Mouse (Mus musculus) stomach, embryonic 14.5 days (tissue): Measurements from ENCODE around the gene Scgb1c1. TPM values are rescaled to one million over a fixed set of nuclear protein-coding genes. Genes with fewer than 3 reads are reported as not detected.
A peak's percentile ranks its signal among the peaks of the same experiment; 100 is the strongest.

ENCODE experiments used
- ATAC-seq: fragments of 200-750 bp; cut with Nextera tagmentation; 2 replicates; pipeline ENCODE4 v1.8.0; 2017; ENCODE audit warnings: low read depth, moderate TSS enrichment; ENCODE audit not compliant: insufficient number of reproducible peaks, insufficient read depth, low FRiP score
- H3K27ac ChIP-seq: fragments of 300-500 bp; sonication (generic); 2 replicates; pipeline ENCODE4 v1.5.1; 2014; ENCODE audit warnings: mild to moderate bottlenecking, low read length, moderate library complexity, mixed read lengths
- H3K27me3 ChIP-seq: fragments of 300-500 bp; sonication (generic); 2 replicates; pipeline ENCODE4 v1.6.1; 2014; ENCODE audit warnings: low read length, control low read depth, mixed read lengths; ENCODE audit not compliant: control insufficient read depth, insufficient read depth
- H3K36me3 ChIP-seq: fragments of 300-500 bp; sonication (generic); 2 replicates; pipeline ENCODE4 v1.6.1; 2014; ENCODE audit warnings: mild to moderate bottlenecking, control low read depth, low read length, moderate library complexity, mixed read lengths; ENCODE audit not compliant: control insufficient read depth, insufficient read depth
- H3K4me1 ChIP-seq: fragments of 300-500 bp; sonication (generic); 2 replicates; pipeline ENCODE4 v1.6.1; 2014; ENCODE audit warnings: low read length, control low read depth, mixed read lengths; ENCODE audit not compliant: control insufficient read depth, insufficient read depth
- H3K4me2 ChIP-seq: fragments of 300-500 bp; sonication (generic); replicated peaks from 2 replicates; pipeline ENCODE4 v1.6.1; 2014; ENCODE audit warnings: low read depth, low read length, control low read depth
- H3K4me3 ChIP-seq: fragments of 300-500 bp; sonication (generic); 2 replicates; pipeline ENCODE4 v1.5.1; 2014; ENCODE audit warnings: low read depth, low read length, control low read depth
- H3K9ac ChIP-seq: fragments of 300-500 bp; sonication (generic); replicated peaks from 2 replicates; pipeline ENCODE4 v1.6.1; 2014; ENCODE audit warnings: low read depth, mild to moderate bottlenecking, control low read depth, low read length, moderate library complexity, mixed read lengths
- H3K9me3 ChIP-seq: fragments of 300-500 bp; sonication (generic); 2 replicates; pipeline ENCODE4 v1.6.1; 2016; ENCODE audit warnings: low read depth, low read length, control low read depth; ENCODE audit not compliant: control insufficient read depth
- WGBS: fragments of 180-500 bp; shearing (Covaris S2); extraction: QIAGEN DNeasy Blood & Tissue Kit; methylation state at CpG from one replicate; pipeline ENCODE4 v1.1.7; 2014; 5-methylcytosine and 5-hydroxymethylcytosine counted together
- polyA plus RNA-seq: library from polyadenylated mRNA; unstranded; fragments of >200 nt; fragmentation: Nextera tagmentation; extraction: Ambion mirVana; gene quantifications from 2 replicates; pipeline ENCODE4 v1.2.1, GENCODE M21; 2014

Scgb1c1 gene
- polyA plus RNA-seq, 1 experiment from 2014 or later = not detected

- Histone ChIP-seq H3K4me1 (no peaks in the 10 kb centered on the region), H3K27ac (no peak overlapping the region), H3K36me3 (no peaks in the 10 kb centered on the region), H3K4me2 (no peak overlapping the region), H3K4me3 (no peak overlapping the region), H3K9ac (no peak overlapping the region), H3K9me3 (no peaks in the 10 kb centered on the region), H3K27me3 (no peaks in the 10 kb centered on the region)
- WGBS = 66% methylated on average over 4 of the region's 4 CpGs
- ATAC-seq = no peak
These were observed 25.2 kb upstream of the Scgb1c1 start for GRCm38 (mm10) chr7:140820173-140820572.

- no peak for ATAC-seq
- H3K4me2 ChIP-seq = peak overlapping the region; percentile 74
- no peaks in the 10 kb centered on the region for H3K9me3 ChIP-seq
- H3K4me3 ChIP-seq = peak overlapping the region; percentile 37
- WGBS = 45% methylated on average over 5 of the region's 5 CpGs
- H3K4me1 ChIP-seq = no peaks in the 10 kb centered on the region
- H3K36me3 ChIP-seq = no peaks in the 10 kb centered on the region
- H3K9ac ChIP-seq = peak overlapping the region; percentile 30; the same call in 1 of the 2 replicates
- no peaks in the 10 kb centered on the region for H3K27me3 ChIP-seq
- no peak overlapping the region for H3K27ac ChIP-seq
These were observed 24.1 kb upstream of the Scgb1c1 start for GRCm38 (mm10) chr7:140821305-140821652.

- no peaks in the 10 kb centered on the region for H3K4me1 ChIP-seq
- peak within 1 kb of the TSS; percentile 37 for H3K4me3 ChIP-seq
- peak within 1 kb of the TSS; percentile 30; the same call in 1 of the 2 replicates for H3K9ac ChIP-seq
- no peaks in the 10 kb centered on the region for H3K9me3 ChIP-seq
- no peaks in the 10 kb centered on the region for H3K36me3 ChIP-seq
- H3K27me3 ChIP-seq = no peaks in the 10 kb centered on the region
- H3K4me2 ChIP-seq = peak within 1 kb of the TSS; percentile 74
- H3K27ac ChIP-seq = 0 out of 2 replicates have a peak within 1 kb of the TSS, but pooled peaks have one; percentile 4
- peak; percentile 63; the same call in 1 of the 2 replicates for ATAC-seq
- WGBS = 1% methylated on average over 21 of the region's 21 CpGs
These were observed 23.6 kb upstream of the Scgb1c1 start, which contains the start of gene Zfp941 for GRCm38 (mm10) chr7:140821653-140822329. Zfp941 (minus strand) TSS chr7:140822178.

- Histone ChIP-seq H3K27me3 (no peaks in the 10 kb centered on the region), H3K4me2 (no peak overlapping the region), H3K4me3 (no peak overlapping the region), H3K27ac (no peak overlapping the region), H3K9ac (no peak overlapping the region), H3K4me1 (no peaks in the 10 kb centered on the region), H3K36me3 (no peaks in the 10 kb centered on the region), H3K9me3 (no peaks in the 10 kb centered on the region)
- 90% methylated on average over 4 of the region's 4 CpGs for WGBS
- no peak for ATAC-seq
These were observed 22.6 kb upstream of the Scgb1c1 start for GRCm38 (mm10) chr7:140822731-140823130.

- 30% methylated on average over 8 of the region's 8 CpGs for WGBS
- H3K9me3 ChIP-seq = no peaks in the 10 kb centered on the region
- no peak for ATAC-seq
These were observed 17.0 kb upstream of the Scgb1c1 start for GRCm38 (mm10) chr7:140828171-140828881.

GRCm38 (mm10) chr7:140831447-140831846 lies 13.9 kb upstream of the Scgb1c1 start:
- H3K4me1 ChIP-seq = no peaks in the 10 kb centered on the region
- no peak overlapping the region for H3K27ac ChIP-seq
- no peak overlapping the region for H3K4me2 ChIP-seq
- H3K9ac ChIP-seq = no peak overlapping the region
- no peaks in the 10 kb centered on the region for H3K36me3 ChIP-seq
- no peak for ATAC-seq
- H3K9me3 ChIP-seq = no peaks in the 10 kb centered on the region
- 50% methylated on average over 6 of the region's 6 CpGs for WGBS
- no peaks in the 10 kb centered on the region for H3K27me3 ChIP-seq
- H3K4me3 ChIP-seq = no peak overlapping the region

More at GRCm38 (mm10) chr7:140828171-140828881, 17.0 kb upstream of the Scgb1c1 start:
- Histone ChIP-seq H3K36me3 (no peaks in the 10 kb centered on the region), H3K27me3 (no peaks in the 10 kb centered on the region), H3K27ac (no peak overlapping the region), H3K4me3 (no peak overlapping the region), H3K9ac (no peak overlapping the region), H3K4me1 (no peaks in the 10 kb centered on the region), H3K4me2 (no peak overlapping the region)

GRCm38 (mm10) chr7:140833341-140833740 lies 12.0 kb upstream of the Scgb1c1 start:
- Histone ChIP-seq H3K9me3 (no peaks in the 10 kb centered on the region), H3K4me1 (no peaks in the 10 kb centered on the region), H3K27me3 (no peaks in the 10 kb centered on the region), H3K27ac (no peak overlapping the region), H3K36me3 (no peaks in the 10 kb centered on the region), H3K9ac (no peak overlapping the region), H3K4me3 (no peak overlapping the region), H3K4me2 (no peak overlapping the region)
- no peak for ATAC-seq
- 82% methylated on average over 4 of the region's 4 CpGs for WGBS

GRCm38 (mm10) chr7:140834968-140835757 lies 10.2 kb upstream of the Scgb1c1 start, which contains the start of gene Urah:
Urah (plus strand) TSS chr7:140835018.
- H3K4me2 ChIP-seq = peak within 1 kb of the TSS; percentile 2; the same call in 1 of the 2 replicates
- H3K9ac ChIP-seq = no peak within 1 kb of the TSS
- no peaks in the 10 kb centered on the region for H3K4me1 ChIP-seq
- no peaks in the 10 kb centered on the region for H3K36me3 ChIP-seq
- 35% methylated on average over 20 of the region's 20 CpGs for WGBS
- H3K27ac ChIP-seq = no peak within 1 kb of the TSS
- H3K9me3 ChIP-seq = no peaks in the 10 kb centered on the region
- H3K4me3 ChIP-seq = peak within 1 kb of the TSS; percentile 4; the same call in 1 of the 2 replicates
- no peaks in the 10 kb centered on the region for H3K27me3 ChIP-seq
- peak; percentile 85 for ATAC-seq
